Mouse (Mus musculus) ES-Bruce4 (cell line): Measurements from ENCODE around the gene Hs1bp3.

Experiments
- CTCF ChIP-seq: IDR thresholded peaks from one replicate; pipeline ENCODE4 v1.8.1; 2011; ENCODE audit warnings: low read depth, low read length
- EP300 ChIP-seq: IDR thresholded peaks from 2 replicates; pipeline ENCODE4 v1.6.1; 2011; ENCODE audit warnings: low read depth, low read length; ENCODE audit not compliant: insufficient read depth
- POLR2A ChIP-seq: IDR thresholded peaks from one replicate; pipeline ENCODE4 v1.8.1; 2011; ENCODE audit warnings: low read length; ENCODE audit not compliant: insufficient read depth

DNA sequence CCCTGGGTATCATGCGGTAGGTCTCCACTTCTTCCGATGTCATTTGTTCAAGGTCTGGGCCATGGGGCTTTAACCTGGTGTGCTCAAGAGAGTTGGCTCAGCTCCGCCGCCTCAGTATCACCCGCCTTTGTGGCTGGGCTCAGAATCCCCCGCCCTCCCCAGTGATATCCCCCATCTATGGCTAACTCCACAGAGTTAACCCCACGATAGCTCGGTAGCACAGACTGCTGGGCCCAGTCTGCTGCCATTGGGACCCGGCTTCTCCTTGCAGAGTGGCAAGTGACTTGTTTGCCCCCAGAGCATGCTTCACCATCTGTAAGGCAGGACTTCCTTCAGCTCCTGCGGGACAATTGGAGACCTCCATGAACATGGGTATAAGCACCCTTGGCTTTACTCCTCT is 10.9 kb downstream of the Hs1bp3 start:
- no peak for TF ChIP-seq CTCF
- no peak for TF ChIP-seq POLR2A
- TF ChIP-seq EP300, result no peak
